Mouse (Mus musculus) stomach, postnatal 0 days (tissue): ENCODE measurements around the gene Abca13.

Experiments used
- CTCF ChIP-seq: IDR thresholded peaks from 2 replicates; pipeline ENCODE4 v1.5.1; 2016; ENCODE audit warnings: antibody characterized with exemption, low read depth, mild to moderate bottlenecking, moderate library complexity
- EP300 ChIP-seq: optimal IDR thresholded peaks from 2 replicates; pipeline ENCODE3; 2016; ENCODE audit warnings: antibody characterized with exemption

- TF ChIP-seq CTCF (no peak), EP300 (no peak)
Measured at GRCm38 (mm10) chr11:9624753-9625152, 433.0 kb downstream of the Abca13 start.
